Mouse (Mus musculus): ENCODE measurements at regions not wholly inside any gene's neighbourhood (a gene's known extent, or its start where the extent isn't known, plus 50 kb on each side); places are given as distances from the start of the nearest gene placed in this dataset.

- Histone ChIP-seq H3K36me3 (ENCODE audit: control insufficient read depth, insufficient read depth) (no peaks in the 10 kb centered on the region), H3K27ac (ENCODE audit: low read length) (no peak overlapping the region), H3K9me3 (replicated peaks; ENCODE audit: control insufficient read depth, low read length) (0 out of 2 replicates have a peak, but pooled peaks cover 2% of the 10 kb centered on the region), H3K27me3 (ENCODE audit: control insufficient read depth, insufficient read depth, low read length) (no peaks in the 10 kb centered on the region), H3K4me2 (ENCODE audit: low read depth, low read length) (no peak overlapping the region), H3K9ac (ENCODE audit: low read length) (no peak overlapping the region), H3K4me1 (ENCODE audit: control insufficient read depth, insufficient read depth, low read length) (no peaks in the 10 kb centered on the region), H3K4me3 (ENCODE audit: low read length) (no peak overlapping the region)
- 69% methylated on average over 8 of the region's 8 CpGs for WGBS
- no peak for ATAC-seq (replicated peaks; ENCODE audit: extremely low read depth, insufficient read depth, low FRiP score)
Observed at GRCm38 (mm10) chr2:147647972-147648371, 286.2 kb downstream of the Pax1 start.

GRCm38 (mm10) chr2:147647506-147647905 lies 285.8 kb downstream of the Pax1 start:
- Histone ChIP-seq H3K9ac (ENCODE audit: low read length) (no peak overlapping the region), H3K27me3 (ENCODE audit: control insufficient read depth, insufficient read depth, low read length) (no peaks in the 10 kb centered on the region), H3K4me2 (ENCODE audit: low read depth, low read length) (no peak overlapping the region), H3K4me3 (ENCODE audit: low read length) (no peak overlapping the region), H3K36me3 (ENCODE audit: control insufficient read depth, insufficient read depth) (no peaks in the 10 kb centered on the region), H3K4me1 (ENCODE audit: control insufficient read depth, insufficient read depth, low read length) (no peaks in the 10 kb centered on the region), H3K27ac (ENCODE audit: low read length) (no peak overlapping the region), H3K9me3 (replicated peaks; ENCODE audit: control insufficient read depth, low read length) (no peaks in the 10 kb centered on the region)
- ATAC-seq (replicated peaks; ENCODE audit: extremely low read depth, insufficient read depth, low FRiP score) = no peak
- WGBS = 68% methylated on average over 4 of the region's 4 CpGs

GRCm38 (mm10) chr2:147637882-147638281 lies 276.2 kb downstream of the Pax1 start:
- Histone ChIP-seq H3K4me3 (ENCODE audit: low read length) (no peak overlapping the region), H3K4me1 (ENCODE audit: control insufficient read depth, insufficient read depth, low read length) (no peaks in the 10 kb centered on the region), H3K9me3 (replicated peaks; ENCODE audit: control insufficient read depth, low read length) (no peaks in the 10 kb centered on the region), H3K27me3 (ENCODE audit: control insufficient read depth, insufficient read depth, low read length) (no peaks in the 10 kb centered on the region), H3K27ac (ENCODE audit: low read length) (no peak overlapping the region), H3K9ac (ENCODE audit: low read length) (no peak overlapping the region), H3K4me2 (ENCODE audit: low read depth, low read length) (no peak overlapping the region), H3K36me3 (ENCODE audit: control insufficient read depth, insufficient read depth) (no peaks in the 10 kb centered on the region)
- ATAC-seq (replicated peaks; ENCODE audit: extremely low read depth, insufficient read depth, low FRiP score) = no peak
- WGBS = 60% methylated on average over 1 of the region's 1 CpGs

GRCm38 (mm10) chr2:147632737-147633136 lies 271.0 kb downstream of the Pax1 start:
- Histone ChIP-seq H3K4me3 (ENCODE audit: low read length) (no peak overlapping the region), H3K27me3 (ENCODE audit: control insufficient read depth, insufficient read depth, low read length) (no peaks in the 10 kb centered on the region), H3K9ac (ENCODE audit: low read length) (no peak overlapping the region), H3K4me2 (ENCODE audit: low read depth, low read length) (no peak overlapping the region), H3K9me3 (replicated peaks; ENCODE audit: control insufficient read depth, low read length) (no peaks in the 10 kb centered on the region), H3K4me1 (ENCODE audit: control insufficient read depth, insufficient read depth, low read length) (no peaks in the 10 kb centered on the region), H3K27ac (ENCODE audit: low read length) (no peak overlapping the region), H3K36me3 (ENCODE audit: control insufficient read depth, insufficient read depth) (no peaks in the 10 kb centered on the region)
- WGBS = 56% methylated on average over 6 of the region's 6 CpGs
- no peak for ATAC-seq (replicated peaks; ENCODE audit: extremely low read depth, insufficient read depth, low FRiP score)

GRCm38 (mm10) chr2:147629716-147630115 lies 268.0 kb downstream of the Pax1 start:
- WGBS = 75% methylated on average over 3 of the region's 3 CpGs

GRCm38 (mm10) chr2:147627096-147627495 lies 265.4 kb downstream of the Pax1 start:
- Histone ChIP-seq H3K36me3 (ENCODE audit: control insufficient read depth, insufficient read depth) (no peaks in the 10 kb centered on the region), H3K9me3 (replicated peaks; ENCODE audit: control insufficient read depth, low read length) (no peaks in the 10 kb centered on the region), H3K4me1 (ENCODE audit: control insufficient read depth, insufficient read depth, low read length) (no peaks in the 10 kb centered on the region), H3K4me3 (ENCODE audit: low read length) (no peak overlapping the region), H3K27me3 (ENCODE audit: control insufficient read depth, insufficient read depth, low read length) (no peaks in the 10 kb centered on the region), H3K27ac (ENCODE audit: low read length) (no peak overlapping the region), H3K9ac (ENCODE audit: low read length) (no peak overlapping the region), H3K4me2 (ENCODE audit: low read depth, low read length) (no peak overlapping the region)
- 88% methylated on average over 5 of the region's 5 CpGs for WGBS
- no peak for ATAC-seq (replicated peaks; ENCODE audit: extremely low read depth, insufficient read depth, low FRiP score)

More at GRCm38 (mm10) chr2:147629716-147630115, 268.0 kb downstream of the Pax1 start:
- Histone ChIP-seq H3K27me3 (ENCODE audit: control insufficient read depth, insufficient read depth, low read length) (no peaks in the 10 kb centered on the region), H3K27ac (ENCODE audit: low read length) (no peak overlapping the region), H3K4me1 (ENCODE audit: control insufficient read depth, insufficient read depth, low read length) (no peaks in the 10 kb centered on the region), H3K9me3 (replicated peaks; ENCODE audit: control insufficient read depth, low read length) (no peaks in the 10 kb centered on the region), H3K4me3 (ENCODE audit: low read length) (no peak overlapping the region), H3K4me2 (ENCODE audit: low read depth, low read length) (no peak overlapping the region), H3K36me3 (ENCODE audit: control insufficient read depth, insufficient read depth) (no peaks in the 10 kb centered on the region), H3K9ac (ENCODE audit: low read length) (no peak overlapping the region)
- no peak for ATAC-seq (replicated peaks; ENCODE audit: extremely low read depth, insufficient read depth, low FRiP score)

- Histone ChIP-seq H3K4me3 (ENCODE audit: low read length) (no peak overlapping the region), H3K9me3 (replicated peaks; ENCODE audit: control insufficient read depth, low read length) (no peaks in the 10 kb centered on the region), H3K4me2 (ENCODE audit: low read depth, low read length) (no peak overlapping the region), H3K27me3 (ENCODE audit: control insufficient read depth, insufficient read depth, low read length) (no peaks in the 10 kb centered on the region), H3K9ac (ENCODE audit: low read length) (no peak overlapping the region), H3K36me3 (ENCODE audit: control insufficient read depth, insufficient read depth) (no peaks in the 10 kb centered on the region), H3K4me1 (ENCODE audit: control insufficient read depth, insufficient read depth, low read length) (no peaks in the 10 kb centered on the region), H3K27ac (ENCODE audit: low read length) (no peak overlapping the region)
- WGBS = 83% methylated on average over 4 of the region's 4 CpGs
- ATAC-seq (replicated peaks; ENCODE audit: extremely low read depth, insufficient read depth, low FRiP score) = no peak
Observed at GRCm38 (mm10) chr2:147623116-147623515, 261.4 kb downstream of the Pax1 start.

- H3K4me1 ChIP-seq (ENCODE audit: control insufficient read depth, insufficient read depth, low read length) = no peaks in the 10 kb centered on the region
Observed at GRCm38 (mm10) chr2:147617849-147618248, 256.1 kb downstream of the Pax1 start.

GRCm38 (mm10) chr2:147610343-147610742 lies 248.6 kb downstream of the Pax1 start:
- no peaks in the 10 kb centered on the region for H3K4me1 ChIP-seq (ENCODE audit: control insufficient read depth, insufficient read depth, low read length)
- no peaks in the 10 kb centered on the region for H3K9me3 ChIP-seq (replicated peaks; ENCODE audit: control insufficient read depth, low read length)
- no peak overlapping the region for H3K27ac ChIP-seq (ENCODE audit: low read length)
- H3K27me3 ChIP-seq (ENCODE audit: control insufficient read depth, insufficient read depth, low read length) = no peaks in the 10 kb centered on the region
- no peak overlapping the region for H3K9ac ChIP-seq (ENCODE audit: low read length)
- no peak overlapping the region for H3K4me3 ChIP-seq (ENCODE audit: low read length)
- no peak overlapping the region for H3K4me2 ChIP-seq (ENCODE audit: low read depth, low read length)
- ATAC-seq (replicated peaks; ENCODE audit: extremely low read depth, insufficient read depth, low FRiP score) = no peak
- no peaks in the 10 kb centered on the region for H3K36me3 ChIP-seq (ENCODE audit: control insufficient read depth, insufficient read depth)

More at GRCm38 (mm10) chr2:147617849-147618248, 256.1 kb downstream of the Pax1 start:
- Histone ChIP-seq H3K27me3 (ENCODE audit: control insufficient read depth, insufficient read depth, low read length) (no peaks in the 10 kb centered on the region), H3K4me2 (ENCODE audit: low read depth, low read length) (no peak overlapping the region), H3K4me3 (ENCODE audit: low read length) (no peak overlapping the region), H3K9me3 (replicated peaks; ENCODE audit: control insufficient read depth, low read length) (no peaks in the 10 kb centered on the region), H3K9ac (ENCODE audit: low read length) (no peak overlapping the region), H3K27ac (ENCODE audit: low read length) (no peak overlapping the region), H3K36me3 (ENCODE audit: control insufficient read depth, insufficient read depth) (no peaks in the 10 kb centered on the region)
- ATAC-seq (replicated peaks; ENCODE audit: extremely low read depth, insufficient read depth, low FRiP score) = no peak
- 81% methylated on average over 10 of the region's 10 CpGs for WGBS

GRCm38 (mm10) chr2:147601639-147602038 lies 239.9 kb downstream of the Pax1 start:
- no peak overlapping the region for H3K4me3 ChIP-seq (ENCODE audit: low read length)
- no peaks in the 10 kb centered on the region for H3K27me3 ChIP-seq (ENCODE audit: control insufficient read depth, insufficient read depth, low read length)
- WGBS = 30% methylated on average over 2 of the region's 2 CpGs
- H3K27ac ChIP-seq (ENCODE audit: low read length) = no peak overlapping the region
- H3K4me1 ChIP-seq (ENCODE audit: control insufficient read depth, insufficient read depth, low read length) = no peaks in the 10 kb centered on the region
- no peak for ATAC-seq (replicated peaks; ENCODE audit: extremely low read depth, insufficient read depth, low FRiP score)
- H3K9ac ChIP-seq (ENCODE audit: low read length) = no peak overlapping the region
- no peaks in the 10 kb centered on the region for H3K36me3 ChIP-seq (ENCODE audit: control insufficient read depth, insufficient read depth)
- H3K9me3 ChIP-seq (replicated peaks; ENCODE audit: control insufficient read depth, low read length) = no peaks in the 10 kb centered on the region
- H3K4me2 ChIP-seq (ENCODE audit: low read depth, low read length) = no peak overlapping the region

All from heart, embryonic 16.5 days (tissue).